Mouse (Mus musculus) hindlimb bud, embryonic 11.5 days (tissue): ENCODE data around the gene Tnni2.

Experiments used
- DNase-seq: peaks from one replicate; pipeline ENCODE4 v3.0.0-alpha.2; 2012; ENCODE audit warnings: low read depth, low spot score; ENCODE audit errors: extremely low spot score

The Tnni2 gene

GRCm38 (mm10) chr7:142481186-142481567, 39.6 kb downstream of the Tnni2 start:
- DNase-seq: no peak

DNA sequence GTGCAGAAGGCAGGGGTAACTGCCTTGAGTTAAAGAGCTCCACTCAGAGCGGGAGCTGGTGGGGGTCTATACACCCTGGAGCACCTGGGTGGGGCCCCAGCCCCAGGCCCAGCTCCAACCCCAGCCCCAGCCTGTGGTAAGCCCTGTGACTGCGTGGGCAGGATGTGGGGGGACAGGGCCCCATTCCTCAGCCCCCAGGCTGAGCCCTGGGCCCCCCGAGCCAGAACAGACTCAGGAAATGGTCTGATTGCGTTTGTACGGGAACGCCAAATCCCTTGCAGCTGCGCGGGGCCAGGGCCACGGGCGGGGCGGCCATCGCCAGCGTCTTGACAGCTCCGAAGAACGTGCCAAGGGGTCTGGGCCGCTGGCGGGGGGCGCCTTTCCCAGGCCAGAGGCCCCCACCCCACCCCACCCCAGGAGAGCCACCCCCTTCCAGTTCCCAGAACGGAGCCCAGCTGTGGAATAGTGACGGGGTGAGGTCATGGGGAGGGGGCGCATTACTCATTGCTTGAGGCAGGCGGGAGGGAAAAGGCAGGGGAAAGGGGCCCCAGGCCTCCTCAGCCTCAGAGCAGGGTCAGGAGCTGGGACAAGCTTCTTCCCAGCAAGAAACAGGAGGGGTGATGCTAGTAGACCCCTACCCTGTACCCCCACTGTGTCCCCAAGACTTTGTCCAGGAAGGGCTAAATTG, 40.1 kb downstream of the Tnni2 start:
- no peak for DNase-seq

- no peak for DNase-seq
Observed at GRCm38 (mm10) chr7:142482256-142482609, 40.6 kb downstream of the Tnni2 start.

- no peak for DNase-seq
Observed at GRCm38 (mm10) chr7:142483136-142483535, 41.5 kb downstream of the Tnni2 start.

GRCm38 (mm10) chr7:142484780-142485179, 43.2 kb downstream of the Tnni2 start:
- no peak for DNase-seq

GRCm38 (mm10) chr7:142486751-142487162, 45.1 kb downstream of the Tnni2 start:
- DNase-seq: no peak

GRCm38 (mm10) chr7:142487341-142487859, 45.8 kb downstream of the Tnni2 start:
- DNase-seq: no peak

DNA sequence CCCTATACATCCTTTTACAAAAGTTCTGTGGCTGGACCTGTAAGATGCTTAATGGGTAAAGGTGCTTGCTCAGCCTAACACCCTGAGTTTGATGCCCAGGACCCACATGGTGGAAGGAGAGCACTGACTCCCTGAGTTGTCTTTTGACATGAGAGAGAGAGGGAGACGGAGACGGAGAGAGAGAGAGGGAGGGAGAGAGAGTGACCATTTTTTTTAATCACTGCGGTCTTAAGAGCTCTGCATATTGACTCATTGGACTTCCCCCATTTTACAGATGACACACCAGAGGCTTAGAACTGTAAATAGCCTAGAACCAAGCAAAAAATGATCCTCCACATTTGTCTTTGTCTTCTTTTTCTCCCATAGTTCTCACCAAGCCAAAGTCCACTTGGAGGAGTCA, 46.4 kb downstream of the Tnni2 start:
- no peak for DNase-seq

- no peak for DNase-seq
Observed at GRCm38 (mm10) chr7:142493535-142493934, 51.9 kb downstream of the Tnni2 start.
